Mouse (Mus musculus): ENCODE measurements at regions not wholly inside any gene's neighbourhood (a gene's known extent, or its start where the extent isn't known, plus 50 kb on each side); places are given as distances from the start of the nearest gene placed in this dataset.

- Histone ChIP-seq H3K4me3 (ENCODE audit: low read depth, low read length) (no peak overlapping the region), H3K9me3 (replicated peaks; ENCODE audit: control insufficient read depth, low read length) (no peaks in the 10 kb centered on the region), H3K4me1 (ENCODE audit: control insufficient read depth, insufficient read depth, low read length) (no peaks in the 10 kb centered on the region), H3K27ac (ENCODE audit: low read depth, low read length) (no peak overlapping the region), H3K27me3 (replicated peaks; ENCODE audit: control insufficient read depth, insufficient read depth, low read length) (no peaks in the 10 kb centered on the region), H3K9ac (ENCODE audit: low read length) (no peak overlapping the region), H3K4me2 (ENCODE audit: low read length) (no peak overlapping the region), H3K36me3 (ENCODE audit: control insufficient read depth, insufficient read depth, low read length) (no peaks in the 10 kb centered on the region)
- ATAC-seq = no peak
- DNase-seq (ENCODE audit: low spot score) = no peak
- WGBS = 90% methylated on average over 5 of the region's 5 CpGs
These were observed 97.1 kb downstream of the Rbm43 start for GRCm38 (mm10) chr2:51837864-51838263.

- Histone ChIP-seq H3K9ac (ENCODE audit: low read length) (no peak overlapping the region), H3K27ac (ENCODE audit: low read depth, low read length) (no peak overlapping the region), H3K9me3 (replicated peaks; ENCODE audit: control insufficient read depth, low read length) (no peaks in the 10 kb centered on the region), H3K4me2 (ENCODE audit: low read length) (no peak overlapping the region), H3K4me3 (ENCODE audit: low read depth, low read length) (no peak overlapping the region), H3K27me3 (replicated peaks; ENCODE audit: control insufficient read depth, insufficient read depth, low read length) (no peaks in the 10 kb centered on the region), H3K4me1 (ENCODE audit: control insufficient read depth, insufficient read depth, low read length) (no peaks in the 10 kb centered on the region), H3K36me3 (ENCODE audit: control insufficient read depth, insufficient read depth, low read length) (no peaks in the 10 kb centered on the region)
- DNase-seq (ENCODE audit: low spot score) (peak; percentile 31), ATAC-seq (no peak)
- 82% methylated on average over 3 of the region's 3 CpGs for WGBS
These were observed 94.2 kb downstream of the Rbm43 start for GRCm38 (mm10) chr2:51840808-51841207.

- no peak for ATAC-seq
- no peak overlapping the region for H3K27ac ChIP-seq (ENCODE audit: low read depth, low read length)
These were observed 90.1 kb downstream of the Rbm43 start for GRCm38 (mm10) chr2:51844831-51845230.

GRCm38 (mm10) chr2:51847556-51847955 lies 87.4 kb downstream of the Rbm43 start:
- WGBS = 53% methylated on average over 4 of the region's 4 CpGs
- DNase-seq (ENCODE audit: low spot score) (peak; percentile 51), ATAC-seq (peak; percentile 57; the same call in 1 of the 2 replicates)
- H3K4me1 ChIP-seq (ENCODE audit: control insufficient read depth, insufficient read depth, low read length) = peaks cover 5% of the 10 kb centered on the region; the same call in 1 of the 2 replicates
- no peaks in the 10 kb centered on the region for H3K36me3 ChIP-seq (ENCODE audit: control insufficient read depth, insufficient read depth, low read length)
- H3K9me3 ChIP-seq (replicated peaks; ENCODE audit: control insufficient read depth, low read length) = no peaks in the 10 kb centered on the region
- no peak overlapping the region for H3K9ac ChIP-seq (ENCODE audit: low read length)
- 0 out of 2 replicates have a peak overlapping the region, but pooled peaks have one; percentile 34 for H3K27ac ChIP-seq (ENCODE audit: low read depth, low read length)
- no peak overlapping the region for H3K4me3 ChIP-seq (ENCODE audit: low read depth, low read length)
- no peaks in the 10 kb centered on the region for H3K27me3 ChIP-seq (replicated peaks; ENCODE audit: control insufficient read depth, insufficient read depth, low read length)
- no peak overlapping the region for H3K4me2 ChIP-seq (ENCODE audit: low read length)

More at GRCm38 (mm10) chr2:51844831-51845230, 90.1 kb downstream of the Rbm43 start:
- Histone ChIP-seq H3K4me3 (ENCODE audit: low read depth, low read length) (no peak overlapping the region), H3K4me1 (ENCODE audit: control insufficient read depth, insufficient read depth, low read length) (peaks cover 5% of the 10 kb centered on the region; the same call in 1 of the 2 replicates), H3K36me3 (ENCODE audit: control insufficient read depth, insufficient read depth, low read length) (no peaks in the 10 kb centered on the region), H3K4me2 (ENCODE audit: low read length) (no peak overlapping the region), H3K9ac (ENCODE audit: low read length) (no peak overlapping the region), H3K9me3 (replicated peaks; ENCODE audit: control insufficient read depth, low read length) (no peaks in the 10 kb centered on the region), H3K27me3 (replicated peaks; ENCODE audit: control insufficient read depth, insufficient read depth, low read length) (no peaks in the 10 kb centered on the region)
- WGBS = 87% methylated on average over 8 of the region's 8 CpGs
- no peak for DNase-seq (ENCODE audit: low spot score)

GRCm38 (mm10) chr2:51847964-51848363 lies 87.0 kb downstream of the Rbm43 start:
- 41% methylated on average over 6 of the region's 6 CpGs for WGBS
- no peaks in the 10 kb centered on the region for H3K27me3 ChIP-seq (replicated peaks; ENCODE audit: control insufficient read depth, insufficient read depth, low read length)
- no peak overlapping the region for H3K4me2 ChIP-seq (ENCODE audit: low read length)
- no peak overlapping the region for H3K9ac ChIP-seq (ENCODE audit: low read length)
- 0 out of 2 replicates have a peak overlapping the region, but pooled peaks have one; percentile 34 for H3K27ac ChIP-seq (ENCODE audit: low read depth, low read length)
- H3K4me3 ChIP-seq (ENCODE audit: low read depth, low read length) = no peak overlapping the region
- no peaks in the 10 kb centered on the region for H3K9me3 ChIP-seq (replicated peaks; ENCODE audit: control insufficient read depth, low read length)
- H3K4me1 ChIP-seq (ENCODE audit: control insufficient read depth, insufficient read depth, low read length) = peaks cover 5% of the 10 kb centered on the region; the same call in 1 of the 2 replicates
- DNase-seq (ENCODE audit: low spot score) (peak; percentile 21), ATAC-seq (peak; percentile 58)
- H3K36me3 ChIP-seq (ENCODE audit: control insufficient read depth, insufficient read depth, low read length) = no peaks in the 10 kb centered on the region

- Histone ChIP-seq H3K9ac (ENCODE audit: low read length) (no peak overlapping the region), H3K27ac (ENCODE audit: low read depth, low read length) (peak overlapping the region; percentile 27; the same call in 1 of the 2 replicates), H3K27me3 (replicated peaks; ENCODE audit: control insufficient read depth, insufficient read depth, low read length) (no peaks in the 10 kb centered on the region), H3K36me3 (ENCODE audit: control insufficient read depth, insufficient read depth, low read length) (no peaks in the 10 kb centered on the region), H3K4me3 (ENCODE audit: low read depth, low read length) (no peak overlapping the region), H3K9me3 (replicated peaks; ENCODE audit: control insufficient read depth, low read length) (no peaks in the 10 kb centered on the region), H3K4me2 (ENCODE audit: low read length) (no peak overlapping the region), H3K4me1 (ENCODE audit: control insufficient read depth, insufficient read depth, low read length) (peaks cover 5% of the 10 kb centered on the region; the same call in 1 of the 2 replicates)
- 46% methylated on average over 2 of the region's 2 CpGs for WGBS
- ATAC-seq (peak; percentile 60), DNase-seq (ENCODE audit: low spot score) (peak; percentile 66)
These were observed 86.5 kb downstream of the Rbm43 start for GRCm38 (mm10) chr2:51848491-51848890.

- 82% methylated on average over 9 of the region's 9 CpGs for WGBS
- no peak overlapping the region for H3K27ac ChIP-seq (ENCODE audit: low read depth, low read length)
- H3K4me2 ChIP-seq (ENCODE audit: low read length) = no peak overlapping the region
- H3K9ac ChIP-seq (ENCODE audit: low read length) = no peak overlapping the region
- H3K4me3 ChIP-seq (ENCODE audit: low read depth, low read length) = no peak overlapping the region
- no peaks in the 10 kb centered on the region for H3K9me3 ChIP-seq (replicated peaks; ENCODE audit: control insufficient read depth, low read length)
- H3K27me3 ChIP-seq (replicated peaks; ENCODE audit: control insufficient read depth, insufficient read depth, low read length) = no peaks in the 10 kb centered on the region
- no peak for ATAC-seq
- H3K4me1 ChIP-seq (ENCODE audit: control insufficient read depth, insufficient read depth, low read length) = peaks cover 5% of the 10 kb centered on the region; the same call in 1 of the 2 replicates
- H3K36me3 ChIP-seq (ENCODE audit: control insufficient read depth, insufficient read depth, low read length) = no peaks in the 10 kb centered on the region
- DNase-seq (ENCODE audit: low spot score) = no peak
These were observed 84.4 kb downstream of the Rbm43 start for GRCm38 (mm10) chr2:51850581-51850980.

GRCm38 (mm10) chr2:51851711-51852110 lies 83.3 kb downstream of the Rbm43 start:
- ATAC-seq (no peak), DNase-seq (ENCODE audit: low spot score) (no peak)
- Histone ChIP-seq H3K36me3 (ENCODE audit: control insufficient read depth, insufficient read depth, low read length) (no peaks in the 10 kb centered on the region), H3K4me2 (ENCODE audit: low read length) (no peak overlapping the region), H3K4me1 (ENCODE audit: control insufficient read depth, insufficient read depth, low read length) (peaks cover 5% of the 10 kb centered on the region; the same call in 1 of the 2 replicates), H3K9me3 (replicated peaks; ENCODE audit: control insufficient read depth, low read length) (no peaks in the 10 kb centered on the region), H3K9ac (ENCODE audit: low read length) (no peak overlapping the region), H3K27ac (ENCODE audit: low read depth, low read length) (no peak overlapping the region), H3K4me3 (ENCODE audit: low read depth, low read length) (no peak overlapping the region), H3K27me3 (replicated peaks; ENCODE audit: control insufficient read depth, insufficient read depth, low read length) (no peaks in the 10 kb centered on the region)
- WGBS = 93% methylated on average over 7 of the region's 7 CpGs

GRCm38 (mm10) chr2:51857226-51857625 lies 77.7 kb downstream of the Rbm43 start:
- H3K4me3 ChIP-seq (ENCODE audit: low read depth, low read length) = no peak overlapping the region
- no peaks in the 10 kb centered on the region for H3K9me3 ChIP-seq (replicated peaks; ENCODE audit: control insufficient read depth, low read length)
- DNase-seq (ENCODE audit: low spot score) (no peak), ATAC-seq (no peak)
- H3K4me2 ChIP-seq (ENCODE audit: low read length) = no peak overlapping the region
- H3K27me3 ChIP-seq (replicated peaks; ENCODE audit: control insufficient read depth, insufficient read depth, low read length) = no peaks in the 10 kb centered on the region
- H3K36me3 ChIP-seq (ENCODE audit: control insufficient read depth, insufficient read depth, low read length) = no peaks in the 10 kb centered on the region
- H3K27ac ChIP-seq (ENCODE audit: low read depth, low read length) = no peak overlapping the region
- no peak overlapping the region for H3K9ac ChIP-seq (ENCODE audit: low read length)
- no peaks in the 10 kb centered on the region for H3K4me1 ChIP-seq (ENCODE audit: control insufficient read depth, insufficient read depth, low read length)

Data from forebrain, embryonic 14.5 days (tissue).